Mouse (Mus musculus): ENCODE measurements around the gene Mb. TPM values are rescaled to one million over a fixed set of nuclear protein-coding genes. Genes with fewer than 3 reads are reported as not detected.

The Mb gene
- polyA plus RNA-seq, 1 experiment from 2014 or later: not detected

DNA sequence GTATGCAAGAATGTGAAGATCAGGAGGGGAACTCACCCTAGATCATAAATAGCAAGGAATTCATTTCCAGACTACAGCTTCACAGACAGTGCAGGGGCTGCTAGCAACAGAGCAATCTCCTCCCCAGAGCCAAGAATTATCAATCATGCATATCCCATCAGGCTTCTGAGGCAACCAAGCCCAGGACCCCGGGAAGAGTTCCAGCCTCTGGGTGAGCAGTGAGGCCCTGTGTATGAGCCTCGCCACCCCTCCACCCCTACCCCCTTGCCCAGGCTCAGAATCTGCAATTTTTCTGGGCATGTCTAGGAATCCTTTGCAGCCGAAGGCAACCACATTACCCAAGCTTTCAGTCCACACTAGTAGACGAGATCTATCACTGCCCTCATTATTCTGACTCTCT lies 28.6 kb downstream of the Mb start:
- Histone ChIP-seq H3K36me3 (no peaks in the 10 kb centered on the region), H3K27ac (no peak overlapping the region), H3K9ac (replicated peaks) (no peak overlapping the region), H3K9me3 (no peaks in the 10 kb centered on the region), H3K4me3 (replicated peaks) (no peak overlapping the region), H3K4me1 (replicated peaks) (peaks cover 9% of the 10 kb centered on the region), H3K4me2 (replicated peaks) (no peak overlapping the region), H3K27me3 (no peaks in the 10 kb centered on the region)
- ATAC-seq: no peak
- 87% methylated on average over 4 of the region's 4 CpGs for WGBS

DNA sequence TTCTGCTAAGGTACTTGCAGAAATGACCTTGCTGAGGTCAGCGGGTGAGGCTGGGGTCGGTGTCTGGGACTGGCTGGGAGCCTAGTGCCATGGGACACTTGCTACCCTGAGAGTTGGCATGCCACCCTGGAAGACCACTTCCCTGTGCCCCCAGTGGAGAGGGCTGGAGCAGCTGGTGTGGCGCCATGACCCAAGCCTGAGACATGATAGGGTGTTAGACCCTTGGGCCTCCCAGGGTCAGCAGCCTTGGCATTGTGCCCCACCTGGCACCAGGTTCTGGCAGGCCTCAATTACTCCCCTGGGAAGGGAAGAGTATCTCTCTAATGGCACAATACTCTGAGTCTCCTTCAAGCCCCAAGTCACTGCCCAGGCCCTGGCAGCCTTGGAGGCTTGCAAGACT lies 29.4 kb downstream of the Mb start:
- no peaks in the 10 kb centered on the region for H3K27me3 ChIP-seq
- H3K4me2 ChIP-seq (replicated peaks): no peak overlapping the region
- peaks cover 4% of the 10 kb centered on the region for H3K4me1 ChIP-seq (replicated peaks)
- H3K9ac ChIP-seq (replicated peaks): no peak overlapping the region
- no peak for ATAC-seq
- H3K36me3 ChIP-seq: no peaks in the 10 kb centered on the region
- 98% methylated on average over 3 of the region's 3 CpGs for WGBS
- H3K27ac ChIP-seq: no peak overlapping the region
- H3K4me3 ChIP-seq (replicated peaks): no peak overlapping the region
- H3K9me3 ChIP-seq: no peaks in the 10 kb centered on the region

DNA sequence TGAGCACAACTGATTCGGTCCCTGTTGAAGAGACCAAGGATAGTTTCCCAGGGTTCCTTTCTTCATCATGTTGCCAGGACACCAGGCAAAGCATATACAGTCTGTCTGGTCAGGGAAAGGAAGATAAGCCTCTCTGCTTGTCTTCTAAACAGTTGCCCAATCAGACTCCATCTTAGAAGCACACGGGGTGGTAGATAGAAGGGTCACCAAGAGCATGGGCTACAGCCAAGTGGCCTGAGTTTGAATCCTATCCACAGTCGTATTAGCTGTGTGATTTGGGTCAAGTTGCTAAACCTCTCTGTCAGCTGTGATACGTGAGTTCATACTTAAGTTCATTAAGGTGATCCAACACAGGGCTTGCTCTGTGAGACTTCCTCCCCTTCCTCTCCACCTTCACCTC lies 30.3 kb downstream of the Mb start:
- no peak overlapping the region for H3K4me3 ChIP-seq (replicated peaks)
- H3K4me2 ChIP-seq (replicated peaks): no peak overlapping the region
- H3K9me3 ChIP-seq: no peaks in the 10 kb centered on the region
- H3K36me3 ChIP-seq: no peaks in the 10 kb centered on the region
- no peak for ATAC-seq
- no peaks in the 10 kb centered on the region for H3K4me1 ChIP-seq (replicated peaks)
- no peaks in the 10 kb centered on the region for H3K27me3 ChIP-seq
- no peak overlapping the region for H3K9ac ChIP-seq (replicated peaks)
- 88% methylated on average over 4 of the region's 4 CpGs for WGBS
- H3K27ac ChIP-seq: no peak overlapping the region

DNA sequence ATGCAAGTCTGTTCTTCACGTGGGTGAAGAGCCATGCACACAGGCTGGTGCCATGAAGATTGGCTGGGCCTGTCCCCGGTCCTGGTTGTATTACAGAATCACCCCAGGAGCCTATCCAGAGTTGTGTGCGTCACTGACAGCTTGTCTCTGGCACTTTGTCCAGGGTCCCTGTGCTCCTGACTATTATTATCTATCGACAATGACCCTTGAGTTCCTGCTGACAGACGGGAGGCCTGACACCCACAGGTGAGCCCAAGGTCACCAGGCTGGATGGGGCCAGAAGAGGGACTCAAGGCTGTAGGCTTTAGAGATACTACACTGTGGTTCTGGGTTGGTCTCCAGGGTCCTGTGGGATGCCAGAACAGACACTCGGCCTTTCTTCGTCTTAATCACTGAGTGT lies 30.9 kb downstream of the Mb start:
- peaks cover 2% of the 10 kb centered on the region; the same call in 1 of the 2 replicates for H3K4me1 ChIP-seq (replicated peaks)
- no peak overlapping the region for H3K9ac ChIP-seq (replicated peaks)
- no peaks in the 10 kb centered on the region for H3K36me3 ChIP-seq
- H3K9me3 ChIP-seq: no peaks in the 10 kb centered on the region
- no peaks in the 10 kb centered on the region for H3K27me3 ChIP-seq
- no peak overlapping the region for H3K4me2 ChIP-seq (replicated peaks)
- H3K4me3 ChIP-seq (replicated peaks): no peak overlapping the region
- no peak overlapping the region for H3K27ac ChIP-seq
- no peak for ATAC-seq
- 87% methylated on average over 7 of the region's 7 CpGs for WGBS

DNA sequence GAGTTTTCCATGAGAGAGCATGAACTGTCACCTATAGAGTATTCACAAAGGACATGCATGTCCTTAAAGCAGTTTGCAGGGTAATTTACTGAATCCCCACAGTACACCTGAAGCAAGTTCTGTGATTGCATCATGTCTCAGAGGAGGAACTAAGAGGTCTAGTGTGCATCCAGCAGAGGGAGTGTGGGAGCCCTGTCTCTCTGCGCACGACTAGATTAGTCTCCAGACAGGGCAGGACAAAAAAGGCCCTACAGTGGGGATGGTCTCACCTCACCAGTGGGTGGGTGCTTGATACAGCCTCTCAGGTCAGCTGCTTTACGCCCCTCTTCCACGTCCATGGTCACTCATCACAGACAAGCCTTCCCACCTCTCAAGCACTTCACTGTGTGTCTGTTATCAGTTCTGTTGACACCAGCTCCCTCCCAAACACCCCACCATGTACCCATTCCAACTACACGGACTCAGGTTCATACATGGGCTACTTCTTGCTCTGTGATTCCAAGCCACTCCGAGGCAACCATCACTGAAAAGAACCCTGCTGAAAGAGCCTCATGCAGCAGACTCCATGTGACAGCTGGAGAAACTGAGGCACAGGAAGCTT lies 31.6 kb downstream of the Mb start:
- no peak overlapping the region for H3K9ac ChIP-seq (replicated peaks)
- H3K4me2 ChIP-seq (replicated peaks): no peak overlapping the region
- H3K9me3 ChIP-seq: no peaks in the 10 kb centered on the region
- ATAC-seq: no peak
- no peaks in the 10 kb centered on the region for H3K27me3 ChIP-seq
- WGBS: 61% methylated on average over 6 of the region's 6 CpGs
- no peaks in the 10 kb centered on the region for H3K36me3 ChIP-seq
- H3K27ac ChIP-seq: no peak overlapping the region
- peaks cover 9% of the 10 kb centered on the region for H3K4me1 ChIP-seq (replicated peaks)
- H3K4me3 ChIP-seq (replicated peaks): no peak overlapping the region

DNA sequence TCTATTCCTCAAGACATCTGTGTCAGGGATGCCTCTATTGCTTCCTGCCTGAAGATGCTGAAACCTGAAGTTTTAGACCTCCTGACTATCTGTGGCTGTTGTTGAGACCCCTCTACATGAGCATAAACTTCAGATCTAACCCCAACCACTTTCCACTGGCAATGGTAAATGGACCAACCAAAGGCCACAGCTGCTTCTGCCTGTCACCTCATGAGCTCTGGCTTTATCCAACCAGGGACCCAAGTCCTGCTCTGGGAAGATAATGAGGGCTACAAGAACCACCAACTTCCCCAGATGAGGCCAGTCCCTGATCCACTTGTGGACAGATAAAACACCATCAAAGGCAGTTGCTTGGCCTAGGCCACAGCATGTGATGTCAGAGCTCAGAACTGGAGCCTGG lies 32.6 kb downstream of the Mb start:
- H3K36me3 ChIP-seq: no peaks in the 10 kb centered on the region
- H3K4me3 ChIP-seq (replicated peaks): no peak overlapping the region
- peaks cover 15% of the 10 kb centered on the region for H3K4me1 ChIP-seq (replicated peaks)
- ATAC-seq: no peak
- H3K9me3 ChIP-seq: no peaks in the 10 kb centered on the region
- H3K4me2 ChIP-seq (replicated peaks): no peak overlapping the region
- no peaks in the 10 kb centered on the region for H3K27me3 ChIP-seq
- no peak overlapping the region for H3K27ac ChIP-seq
- no peak overlapping the region for H3K9ac ChIP-seq (replicated peaks)

DNA sequence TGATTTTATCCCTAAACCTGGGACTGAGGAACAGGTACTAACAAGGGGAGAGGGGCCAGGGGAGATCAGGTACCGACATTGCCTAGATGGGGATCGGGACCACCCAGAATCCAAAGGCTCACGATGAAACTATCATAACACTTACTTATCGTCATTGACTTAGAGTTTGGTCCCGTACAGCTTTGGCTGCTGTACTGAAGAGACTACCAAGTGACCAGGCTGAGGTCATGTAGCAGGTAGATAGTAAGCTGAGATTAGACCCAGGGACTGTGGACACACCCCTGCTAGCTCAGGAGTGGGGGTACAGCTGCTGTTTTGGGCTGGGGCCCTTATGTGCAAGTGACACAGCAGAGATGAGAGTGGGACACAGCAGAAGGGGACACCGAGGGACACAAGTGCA lies 34.0 kb downstream of the Mb start:
- Histone ChIP-seq H3K4me2 (replicated peaks) (no peak overlapping the region), H3K36me3 (no peaks in the 10 kb centered on the region), H3K4me1 (replicated peaks) (peaks cover 15% of the 10 kb centered on the region), H3K27ac (no peak overlapping the region), H3K27me3 (no peaks in the 10 kb centered on the region), H3K4me3 (replicated peaks) (no peak overlapping the region), H3K9me3 (no peaks in the 10 kb centered on the region), H3K9ac (replicated peaks) (no peak overlapping the region)
- ATAC-seq: no peak
- WGBS: 91% methylated on average over 6 of the region's 6 CpGs

DNA sequence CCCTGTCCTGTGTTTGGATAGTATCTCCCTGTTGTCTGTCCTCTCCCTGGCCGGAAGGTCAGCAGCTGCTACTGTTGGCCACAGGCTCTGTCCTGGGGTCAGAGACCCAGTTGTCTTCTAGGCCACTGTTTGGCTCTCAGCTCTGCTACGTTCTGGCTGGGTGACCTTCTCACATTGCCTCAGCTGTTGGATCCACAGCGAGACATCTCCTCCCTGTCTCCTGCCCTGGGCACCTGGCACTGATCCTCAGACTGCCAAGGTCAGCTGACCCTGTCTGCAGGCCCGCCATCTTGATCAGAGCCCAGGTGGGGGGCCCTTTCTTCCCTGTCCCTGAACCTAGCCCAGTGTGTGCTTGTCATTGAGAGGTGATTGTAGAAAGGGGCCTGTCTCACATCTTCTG lies 35.5 kb downstream of the Mb start:
- Histone ChIP-seq H3K36me3 (no peaks in the 10 kb centered on the region), H3K9ac (replicated peaks) (no peak overlapping the region), H3K9me3 (no peaks in the 10 kb centered on the region), H3K27ac (no peak overlapping the region), H3K27me3 (no peaks in the 10 kb centered on the region), H3K4me1 (replicated peaks) (peaks cover 15% of the 10 kb centered on the region), H3K4me3 (replicated peaks) (no peak overlapping the region), H3K4me2 (replicated peaks) (no peak overlapping the region)
- no peak for ATAC-seq
- WGBS: 79% methylated on average over 4 of the region's 4 CpGs

DNA sequence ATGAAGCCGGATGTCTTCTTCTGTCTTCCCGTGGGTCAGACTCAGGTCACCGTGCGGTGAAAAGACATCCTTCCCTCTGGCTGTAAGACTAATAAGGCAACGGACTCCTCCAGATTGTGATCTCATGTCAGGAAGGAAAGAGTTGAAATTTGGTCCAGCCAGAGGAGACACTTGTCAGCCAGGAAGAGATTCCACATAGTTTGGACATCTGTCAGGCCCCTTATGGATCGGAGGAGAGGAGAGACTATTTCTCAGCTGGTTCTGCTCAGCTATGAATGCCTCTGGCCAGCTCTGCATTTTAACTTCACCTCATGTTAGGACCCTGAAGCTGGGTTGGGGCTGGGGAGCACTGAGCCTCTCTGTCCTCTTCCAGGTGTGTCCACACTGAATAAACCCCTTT lies 36.0 kb downstream of the Mb start:
- H3K4me2 ChIP-seq (replicated peaks): 0 out of 2 replicates have a peak overlapping the region, but pooled peaks have one; percentile 7

DNA sequence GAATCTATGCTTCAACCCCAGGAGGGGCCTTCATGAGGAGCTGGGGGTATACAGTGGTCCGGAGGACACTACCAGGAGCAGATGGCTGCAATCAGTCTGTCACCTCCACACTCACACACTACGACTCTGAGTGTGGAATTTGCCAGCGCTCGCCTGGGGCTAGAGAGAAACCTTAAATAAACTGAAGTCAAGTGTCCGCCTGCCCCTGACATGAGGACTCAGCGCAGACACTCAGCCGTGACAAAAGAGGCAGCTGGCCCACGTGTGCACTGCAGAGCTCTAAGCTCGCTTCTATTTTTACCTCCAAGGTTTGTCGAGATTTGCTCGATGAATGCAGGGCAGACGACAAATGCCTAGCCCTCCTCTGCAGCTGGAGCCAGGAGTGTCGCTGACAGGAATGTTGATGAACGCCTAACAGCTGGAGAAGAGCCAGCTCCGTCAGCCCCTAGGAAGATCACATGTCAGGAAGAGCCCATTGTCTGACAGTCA lies 36.7 kb downstream of the Mb start:
- Histone ChIP-seq H3K9me3 (no peaks in the 10 kb centered on the region), H3K4me1 (replicated peaks) (peaks cover 15% of the 10 kb centered on the region), H3K36me3 (no peaks in the 10 kb centered on the region), H3K27me3 (no peaks in the 10 kb centered on the region), H3K9ac (replicated peaks) (0 out of 2 replicates have a peak overlapping the region, but pooled peaks have one; percentile 10), H3K4me3 (replicated peaks) (no peak overlapping the region), H3K27ac (peak overlapping the region; percentile 75), H3K4me2 (replicated peaks) (0 out of 2 replicates have a peak overlapping the region, but pooled peaks have one; percentile 7)
- 39% methylated on average over 15 of the region's 15 CpGs for WGBS
- ATAC-seq: peak; percentile 79

More for the DNA sequence above, 36.0 kb downstream of the Mb start:
- Histone ChIP-seq H3K4me1 (replicated peaks) (peaks cover 15% of the 10 kb centered on the region), H3K9me3 (no peaks in the 10 kb centered on the region), H3K27ac (peak overlapping the region; percentile 75), H3K27me3 (no peaks in the 10 kb centered on the region), H3K9ac (replicated peaks) (0 out of 2 replicates have a peak overlapping the region, but pooled peaks have one; percentile 6), H3K4me3 (replicated peaks) (no peak overlapping the region), H3K36me3 (no peaks in the 10 kb centered on the region)
- WGBS: 73% methylated on average over 6 of the region's 6 CpGs
- no peak for ATAC-seq

DNA sequence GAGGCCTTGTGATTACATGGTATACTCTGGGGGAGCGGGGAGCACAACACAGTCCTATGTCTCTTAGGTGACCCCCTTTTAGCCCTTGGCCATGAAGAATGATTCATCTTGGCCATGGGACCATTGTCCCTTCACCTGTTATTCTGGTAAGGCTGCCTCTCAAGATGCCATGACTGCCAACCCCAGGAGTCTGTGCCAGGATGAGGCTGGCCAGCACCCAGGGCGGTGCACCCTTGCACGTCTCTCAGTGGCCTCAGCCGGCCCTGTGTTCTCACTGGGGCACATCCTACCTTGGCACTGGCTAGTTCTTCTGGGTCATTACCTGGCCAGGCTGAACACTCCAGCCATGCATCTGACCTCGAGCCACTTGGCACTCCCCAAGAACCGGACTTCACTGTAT lies 41.6 kb downstream of the Mb start:
- H3K9me3 ChIP-seq: no peaks in the 10 kb centered on the region
- H3K36me3 ChIP-seq: no peaks in the 10 kb centered on the region
- H3K4me1 ChIP-seq (replicated peaks): peaks cover 5% of the 10 kb centered on the region
- no peak overlapping the region for H3K4me2 ChIP-seq (replicated peaks)
- 0 out of 2 replicates have a peak, but pooled peaks cover 3% of the 10 kb centered on the region for H3K27me3 ChIP-seq
- no peak overlapping the region for H3K27ac ChIP-seq
- no peak for ATAC-seq
- H3K9ac ChIP-seq (replicated peaks): no peak overlapping the region
- WGBS: 91% methylated on average over 6 of the region's 6 CpGs
- H3K4me3 ChIP-seq (replicated peaks): no peak overlapping the region

DNA sequence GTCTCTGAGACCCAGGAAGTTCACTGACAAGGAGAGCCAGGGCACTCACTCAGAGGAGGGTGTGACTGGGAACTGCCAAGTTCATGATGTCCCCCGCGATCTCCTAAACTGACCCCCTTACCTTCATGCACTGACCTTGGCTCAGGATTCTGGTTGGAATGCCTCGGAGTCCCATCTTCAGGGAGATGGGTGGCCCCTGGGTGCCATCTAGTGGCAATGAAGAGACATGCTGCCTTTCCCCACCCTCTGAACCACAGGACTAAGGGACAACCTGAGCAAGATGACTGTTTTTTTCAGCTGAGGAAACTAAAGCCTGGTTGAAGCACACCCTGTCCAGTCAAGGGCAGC lies 46.6 kb downstream of the Mb start:
- Histone ChIP-seq H3K9ac (replicated peaks) (no peak overlapping the region), H3K4me3 (replicated peaks) (no peak overlapping the region), H3K4me2 (replicated peaks) (no peak overlapping the region), H3K27me3 (0 out of 2 replicates have a peak, but pooled peaks cover 11% of the 10 kb centered on the region), H3K27ac (no peak overlapping the region), H3K9me3 (no peaks in the 10 kb centered on the region), H3K4me1 (replicated peaks) (peaks cover 2% of the 10 kb centered on the region; the same call in 1 of the 2 replicates), H3K36me3 (no peaks in the 10 kb centered on the region)
- 23% methylated on average over 3 of the region's 3 CpGs for WGBS
- ATAC-seq: no peak
